Mouse (Mus musculus) embryonic facial prominence, embryonic 10.5 days (tissue): ENCODE results near the gene Ppp4c. TPM values are rescaled to one million over a fixed set of nuclear protein-coding genes. Genes with fewer than 3 reads are reported as not detected.
A peak's percentile ranks its signal among the peaks of the same experiment; 100 is the strongest.

Experiments
- DNase-seq: peaks from one replicate; pipeline ENCODE4 v3.0.0-alpha.2; 2017; ENCODE audit warnings: low spot score
- H3K27ac ChIP-seq: fragments of 300-500 bp; sonication (generic); replicated peaks from 2 replicates; pipeline ENCODE4 v1.5.1; 2016; ENCODE audit warnings: mild to moderate bottlenecking
- H3K27me3 ChIP-seq: fragments of 300-500 bp; sonication (generic); replicated peaks from 2 replicates; pipeline ENCODE4 v1.6.1; 2016; ENCODE audit warnings: low read depth, mild to moderate bottlenecking; ENCODE audit not compliant: poor library complexity, severe bottlenecking
- H3K36me3 ChIP-seq: fragments of 300-500 bp; sonication (generic); replicated peaks from 2 replicates; pipeline ENCODE4 v1.6.1; 2016; ENCODE audit warnings: mild to moderate bottlenecking, moderate library complexity
- H3K4me1 ChIP-seq: fragments of 300-500 bp; sonication (generic); 2 replicates; pipeline ENCODE4 v1.6.1; 2016
- H3K4me3 ChIP-seq: fragments of 300-500 bp; sonication (generic); 2 replicates; pipeline ENCODE4 v1.5.1; 2016; ENCODE audit warnings: mild to moderate bottlenecking, moderate library complexity
- H3K9me3 ChIP-seq: fragments of 300-500 bp; sonication (generic); 2 replicates; pipeline ENCODE4 v1.6.1; 2016; ENCODE audit warnings: mild to moderate bottlenecking
- WGBS: fragments of 180-500 bp; shearing (Covaris S2); methylation state at CpG from one replicate; pipeline ENCODE4 v1.1.7; 2016; 5-methylcytosine and 5-hydroxymethylcytosine counted together
- polyA plus RNA-seq: library from polyadenylated mRNA; unstranded; fragments of >200 nt; fragmentation: Nextera tagmentation; extraction: Ambion mirVana; gene quantifications from 2 replicates; pipeline ENCODE4 v1.2.1, GENCODE M21; 2016

The Ppp4c gene
- polyA plus RNA-seq, 1 experiment from 2014 or later: 390 TPM

GRCm38 (mm10) chr7:126759050-126759671 is 33.1 kb downstream of the Ppp4c start, which contains the start of gene Mapk3:
Mapk3 (plus strand) TSS chr7:126759601.
- H3K4me3 ChIP-seq: peak within 1 kb of the TSS; percentile 91
- peaks cover 30% of the 10 kb centered on the region for H3K36me3 ChIP-seq
- under 1% methylated on average over 37 of the region's 38 CpGs for WGBS
- H3K9me3 ChIP-seq: no peaks in the 10 kb centered on the region
- peak within 1 kb of the TSS; percentile 97 for H3K27ac ChIP-seq
- no peaks in the 10 kb centered on the region for H3K27me3 ChIP-seq
- DNase-seq: peak; percentile 94
- peaks cover 60% of the 10 kb centered on the region for H3K4me1 ChIP-seq

- Histone ChIP-seq H3K4me3 (peak overlapping the region; percentile 91; the same call in 1 of the 2 replicates), H3K9me3 (no peaks in the 10 kb centered on the region), H3K27ac (peak overlapping the region; percentile 97), H3K4me1 (peaks cover 59% of the 10 kb centered on the region), H3K36me3 (peaks cover 24% of the 10 kb centered on the region), H3K27me3 (no peaks in the 10 kb centered on the region)
- no peak for DNase-seq
- 56% methylated on average over 7 of the region's 7 CpGs for WGBS
Measured at GRCm38 (mm10) chr7:126758539-126758938, 33.8 kb downstream of the Ppp4c start.

- WGBS: 2% methylated on average over 9 of the region's 9 CpGs
- Histone ChIP-seq H3K4me1 (peaks cover 24% of the 10 kb centered on the region), H3K4me3 (0 out of 2 replicates have a peak overlapping the region, but pooled peaks have one; percentile 4), H3K27ac (peak overlapping the region; percentile 75), H3K9me3 (no peaks in the 10 kb centered on the region), H3K36me3 (no peaks in the 10 kb centered on the region), H3K27me3 (no peaks in the 10 kb centered on the region)
- peak; percentile 86 for DNase-seq
Measured at GRCm38 (mm10) chr7:126754866-126755265, 37.4 kb downstream of the Ppp4c start.

GRCm38 (mm10) chr7:126749582-126750343 is 42.5 kb downstream of the Ppp4c start:
- H3K4me3 ChIP-seq: no peak overlapping the region
- no peak for DNase-seq
- H3K36me3 ChIP-seq: no peaks in the 10 kb centered on the region
- H3K27ac ChIP-seq: no peak overlapping the region
- no peaks in the 10 kb centered on the region for H3K9me3 ChIP-seq
- peaks cover 13% of the 10 kb centered on the region for H3K4me1 ChIP-seq
- H3K27me3 ChIP-seq: no peaks in the 10 kb centered on the region
- 94% methylated on average over 17 of the region's 17 CpGs for WGBS

- no peak overlapping the region for H3K27ac ChIP-seq
- H3K4me1 ChIP-seq: peaks cover 9% of the 10 kb centered on the region
- H3K27me3 ChIP-seq: no peaks in the 10 kb centered on the region
- DNase-seq: no peak
- H3K4me3 ChIP-seq: no peak overlapping the region
- WGBS: 78% methylated on average over 7 of the region's 7 CpGs
- H3K36me3 ChIP-seq: no peaks in the 10 kb centered on the region
- H3K9me3 ChIP-seq: no peaks in the 10 kb centered on the region
Measured at GRCm38 (mm10) chr7:126748824-126749223, 43.5 kb downstream of the Ppp4c start.

- Histone ChIP-seq H3K27ac (no peak overlapping the region), H3K27me3 (no peaks in the 10 kb centered on the region), H3K36me3 (no peaks in the 10 kb centered on the region), H3K9me3 (no peaks in the 10 kb centered on the region), H3K4me1 (peaks cover 9% of the 10 kb centered on the region), H3K4me3 (no peak overlapping the region)
- DNase-seq: no peak
- 37% methylated on average over 6 of the region's 6 CpGs for WGBS
Measured at GRCm38 (mm10) chr7:126746798-126747197, 45.5 kb downstream of the Ppp4c start.

GRCm38 (mm10) chr7:126746066-126746465 is 46.2 kb downstream of the Ppp4c start:
- Histone ChIP-seq H3K36me3 (no peaks in the 10 kb centered on the region), H3K9me3 (no peaks in the 10 kb centered on the region), H3K4me1 (peaks cover 9% of the 10 kb centered on the region), H3K27me3 (no peaks in the 10 kb centered on the region), H3K27ac (no peak overlapping the region), H3K4me3 (no peak overlapping the region)
- no peak for DNase-seq
- WGBS: 90% methylated on average over 12 of the region's 12 CpGs

GRCm38 (mm10) chr7:126741964-126742482 is 50.3 kb downstream of the Ppp4c start:
- Histone ChIP-seq H3K4me3 (no peak overlapping the region), H3K27ac (no peak overlapping the region), H3K9me3 (no peaks in the 10 kb centered on the region), H3K36me3 (no peaks in the 10 kb centered on the region), H3K27me3 (no peaks in the 10 kb centered on the region), H3K4me1 (peaks cover 4% of the 10 kb centered on the region; the same call in 1 of the 2 replicates)
- DNase-seq: no peak
- WGBS: 92% methylated on average over 13 of the region's 13 CpGs

GRCm38 (mm10) chr7:126741452-126741851 is 50.8 kb downstream of the Ppp4c start:
- DNase-seq: no peak
- Histone ChIP-seq H3K9me3 (no peaks in the 10 kb centered on the region), H3K4me3 (no peak overlapping the region), H3K27ac (no peak overlapping the region), H3K36me3 (no peaks in the 10 kb centered on the region), H3K4me1 (no peaks in the 10 kb centered on the region), H3K27me3 (no peaks in the 10 kb centered on the region)
- WGBS: 82% methylated on average over 5 of the region's 5 CpGs

- Histone ChIP-seq H3K9me3 (no peaks in the 10 kb centered on the region), H3K4me3 (no peak overlapping the region), H3K4me1 (no peaks in the 10 kb centered on the region), H3K36me3 (no peaks in the 10 kb centered on the region), H3K27me3 (no peaks in the 10 kb centered on the region), H3K27ac (no peak overlapping the region)
- DNase-seq: no peak
- WGBS: 80% methylated on average over 5 of the region's 5 CpGs
Measured at GRCm38 (mm10) chr7:126740977-126741376, 51.3 kb downstream of the Ppp4c start.

- no peak for DNase-seq
- H3K4me1 ChIP-seq: 0 out of 2 replicates have a peak, but pooled peaks cover 2% of the 10 kb centered on the region
- H3K27ac ChIP-seq: no peak overlapping the region
- H3K9me3 ChIP-seq: no peaks in the 10 kb centered on the region
- H3K27me3 ChIP-seq: no peaks in the 10 kb centered on the region
- 80% methylated on average over 13 of the region's 13 CpGs for WGBS
- no peak overlapping the region for H3K4me3 ChIP-seq
- H3K36me3 ChIP-seq: no peaks in the 10 kb centered on the region
Measured at GRCm38 (mm10) chr7:126740132-126740735, 52.1 kb downstream of the Ppp4c start.

GRCm38 (mm10) chr7:126739551-126739950 is 52.7 kb downstream of the Ppp4c start:
- Histone ChIP-seq H3K4me1 (0 out of 2 replicates have a peak, but pooled peaks cover 3% of the 10 kb centered on the region), H3K27ac (no peak overlapping the region), H3K27me3 (no peaks in the 10 kb centered on the region), H3K4me3 (no peak overlapping the region), H3K36me3 (no peaks in the 10 kb centered on the region), H3K9me3 (no peaks in the 10 kb centered on the region)
- DNase-seq: no peak
- 88% methylated on average over 17 of the region's 17 CpGs for WGBS
